Mouse (Mus musculus): ENCODE measurements around the gene Fbll1.

- TF ChIP-seq CTCF (IDR thresholded peaks at IDR 0.05) (no peak), EP300 (IDR thresholded peaks at IDR 0.05) (no peak)
Observed at GRCm38 (mm10) chr11:35766845-35767244, 31.8 kb downstream of the Fbll1 start.

Data from lung, postnatal 0 days (tissue).